Mouse (Mus musculus): ENCODE data around the gene Otop2. TPM values are rescaled to one million over a fixed set of nuclear protein-coding genes. Genes with fewer than 3 reads are reported as not detected.

The Otop2 gene
- total and polyA plus RNA-seq, 3 experiments: not detected

DNA sequence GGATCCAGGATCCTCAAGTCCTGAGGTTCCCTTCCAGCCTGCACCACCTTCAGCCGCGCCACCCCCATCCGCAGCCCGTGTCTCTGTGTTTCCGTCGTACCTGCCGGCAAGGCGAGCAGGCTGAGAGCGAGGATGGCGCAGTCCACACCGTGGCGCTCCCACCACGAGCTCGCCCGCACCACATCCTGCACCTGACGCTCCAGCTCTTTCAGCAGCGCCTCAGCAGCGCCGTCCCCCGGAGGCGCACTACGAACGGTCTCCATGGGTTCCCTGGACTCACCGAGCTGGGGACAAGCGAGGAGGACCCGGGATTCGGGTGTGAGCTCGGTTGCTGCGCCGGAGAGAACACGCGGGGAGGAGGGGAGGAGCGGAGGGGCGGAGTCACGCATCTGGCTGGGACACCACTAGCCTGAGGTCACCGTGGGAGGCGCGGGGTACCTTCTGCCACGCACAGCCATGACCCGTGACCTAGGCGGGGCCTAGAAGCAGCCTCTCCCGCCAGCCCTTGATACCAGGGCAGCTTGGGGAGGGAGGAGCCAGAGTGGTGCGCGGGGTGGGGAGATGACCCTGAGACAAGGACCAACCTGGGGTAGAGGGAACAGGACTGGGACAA lies 9.6 kb upstream of the Otop2 start, which contains the start of gene Fads6 (continued):
- TF ChIP-seq ZMIZ1 (IDR thresholded peaks at IDR 0.05; ENCODE audit: low read depth, low read length) (no peak), POLR2A (IDR thresholded peaks at IDR 0.05; ENCODE audit: control insufficient read depth in 1 of 2, insufficient read depth in 1 of 2, low read depth in 1 of 2, low read length in 2 of 2, poor library complexity in 1 of 2) (peak in 1 of 2 experiments; percentile 50; a peak in 1 of 4 replicates), RAD21 (IDR thresholded peaks at IDR 0.05; ENCODE audit: low read depth, low read length) (no peak; the same call in 1 of the 2 replicates)

DNA sequence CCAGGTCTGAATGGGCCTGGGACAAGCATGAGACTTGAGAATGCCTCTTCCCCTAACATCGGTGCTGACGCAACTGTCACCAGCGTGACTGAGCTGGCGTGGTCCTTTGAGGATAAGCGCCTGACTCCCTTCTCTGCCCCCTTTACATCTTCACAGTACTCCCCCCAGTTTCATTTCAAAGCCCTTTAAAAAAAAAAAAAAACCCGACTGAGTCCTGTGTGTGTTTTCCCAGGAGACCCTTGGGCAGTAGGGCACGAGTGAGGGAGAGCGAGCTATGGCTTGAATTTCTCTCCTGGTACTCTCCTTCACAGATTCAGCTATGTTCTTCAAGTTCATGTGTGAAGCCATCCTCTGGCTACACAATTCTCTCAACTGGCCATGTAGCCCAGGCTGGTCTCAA lies 8.8 kb upstream of the Otop2 start:
- Histone ChIP-seq H3K79me2 (ENCODE audit: control insufficient read depth, insufficient read depth, low read length, poor library complexity) (no peaks in the 10 kb centered on the region), H3K27ac (ENCODE audit: control insufficient read depth, low read depth, low read length) (no peak overlapping the region), H3K4me1 (ENCODE audit: control insufficient read depth in 1 of 2, insufficient read depth in 2 of 2, low read length in 2 of 2) (no peaks in the 10 kb centered on the region; a peak in 1 of 4 replicates), H3K36me3 (ENCODE audit: control insufficient read depth in 1 of 2, insufficient read depth in 2 of 2, low read length in 2 of 2) (no peaks in the 10 kb centered on the region), H3K27me3 (ENCODE audit: control insufficient read depth in 1 of 2, insufficient read depth in 2 of 2, low read length in 2 of 2) (0 out of 4 replicates have a peak, but pooled peaks cover 0 to 1% of the 10 kb centered on the region in 2 experiments), H3K9ac (ENCODE audit: control insufficient read depth, low read depth, low read length, poor library complexity, severe bottlenecking) (peak overlapping the region; percentile 54), H3K4me3 (ENCODE audit: control insufficient read depth in 1 of 2, insufficient read depth in 1 of 2, low read depth in 2 of 2, low read length in 2 of 2) (peak overlapping the region; percentile 63 to 72), H3K9me3 (replicated peaks; ENCODE audit: insufficient read depth, low read length) (no peaks in the 10 kb centered on the region)
- TF ChIP-seq CHD1 (IDR thresholded peaks at IDR 0.05; ENCODE audit: low read depth, low read length) (no peak), MAZ (IDR thresholded peaks at IDR 0.05; ENCODE audit: low read depth, low read length) (no peak), RAD21 (IDR thresholded peaks at IDR 0.05; ENCODE audit: low read depth, low read length) (no peak), E2F4 (IDR thresholded peaks at IDR 0.05; ENCODE audit: borderline replicate concordance, low read depth, low read length) (no peak), ZMIZ1 (IDR thresholded peaks at IDR 0.05; ENCODE audit: low read depth, low read length) (no peak), NELFE (IDR thresholded peaks at IDR 0.05; ENCODE audit: low read depth, low read length) (no peak), CHD2 (IDR thresholded peaks at IDR 0.05; ENCODE audit: low read length) (no peak), GABPA (IDR thresholded peaks at IDR 0.05; ENCODE audit: low read depth, low read length) (no peak), POLR2A (IDR thresholded peaks at IDR 0.05; ENCODE audit: control insufficient read depth in 1 of 2, insufficient read depth in 1 of 2, low read depth in 1 of 2, low read length in 2 of 2, poor library complexity in 1 of 2) (no peak), HCFC1 (IDR thresholded peaks at IDR 0.05; ENCODE audit: low read depth, low read length) (no peak), ZKSCAN1 (IDR thresholded peaks at IDR 0.05; ENCODE audit: low read depth, low read length) (no peak), TCF12 (IDR thresholded peaks at IDR 0.05; ENCODE audit: low read depth, low read length) (no peak), EP300 (IDR thresholded peaks at IDR 0.05; ENCODE audit: low read depth in 1 of 2, low read length in 2 of 2) (no peak), ELF1 (IDR thresholded peaks at IDR 0.05; ENCODE audit: low read depth, low read length) (no peak)
- no peak for DNase-seq (ENCODE audit: low read depth, low spot score)

DNA sequence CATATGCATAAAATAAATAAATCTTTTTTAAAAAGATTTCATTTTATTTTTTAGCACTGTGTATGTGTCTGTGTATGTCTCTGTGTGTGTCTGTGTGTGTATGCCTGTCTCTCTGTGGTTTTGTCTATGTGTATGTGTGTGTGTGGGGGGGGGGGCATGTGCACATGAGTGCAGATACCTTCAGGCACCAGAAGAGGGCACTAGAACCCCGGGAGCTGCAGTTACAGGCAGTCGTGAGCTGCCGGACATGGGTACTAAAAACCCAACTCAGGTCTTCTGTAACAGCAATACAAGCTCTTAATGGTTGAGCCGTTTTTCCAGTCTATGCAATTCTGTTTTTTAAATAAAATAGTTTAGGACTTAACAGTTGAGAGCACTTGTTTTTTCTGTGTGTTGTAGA lies 6.2 kb upstream of the Otop2 start:
- Histone ChIP-seq H3K4me1 (ENCODE audit: control insufficient read depth in 1 of 2, insufficient read depth in 2 of 2, low read length in 2 of 2) (no peaks in the 10 kb centered on the region; a peak in 1 of 4 replicates), H3K4me3 (ENCODE audit: control insufficient read depth in 1 of 2, insufficient read depth in 1 of 2, low read depth in 2 of 2, low read length in 2 of 2) (no peak overlapping the region), H3K9ac (ENCODE audit: control insufficient read depth, low read depth, low read length, poor library complexity, severe bottlenecking) (no peak overlapping the region), H3K27ac (ENCODE audit: control insufficient read depth, low read depth, low read length) (no peak overlapping the region), H3K36me3 (ENCODE audit: control insufficient read depth in 1 of 2, insufficient read depth in 2 of 2, low read length in 2 of 2) (no peaks in the 10 kb centered on the region), H3K9me3 (replicated peaks; ENCODE audit: insufficient read depth, low read length) (no peaks in the 10 kb centered on the region), H3K79me2 (ENCODE audit: control insufficient read depth, insufficient read depth, low read length, poor library complexity) (no peaks in the 10 kb centered on the region), H3K27me3 (ENCODE audit: control insufficient read depth in 1 of 2, insufficient read depth in 2 of 2, low read length in 2 of 2) (peaks cover 0 to 5% of the 10 kb centered on the region in 2 experiments; a peak in 1 of 4 replicates)
- peak; percentile 27 for DNase-seq (ENCODE audit: low read depth, low spot score)
- TF ChIP-seq NELFE (IDR thresholded peaks at IDR 0.05; ENCODE audit: low read depth, low read length) (no peak), SMC3 (IDR thresholded peaks at IDR 0.05; ENCODE audit: low read depth, low read length) (peak; percentile 26; the same call in 1 of the 2 replicates), RAD21 (IDR thresholded peaks at IDR 0.05; ENCODE audit: low read depth, low read length) (peak; percentile 7), ELF1 (IDR thresholded peaks at IDR 0.05; ENCODE audit: low read depth, low read length) (no peak), CHD2 (IDR thresholded peaks at IDR 0.05; ENCODE audit: low read length) (no peak), POLR2AphosphoS2 (IDR thresholded peaks at IDR 0.05; ENCODE audit: low read length) (no peak), USF1 (IDR thresholded peaks at IDR 0.05; ENCODE audit: low read depth, low read length) (no peak), POLR2AphosphoS5 (IDR thresholded peaks at IDR 0.05; ENCODE audit: borderline replicate concordance, low read depth, low read length) (no peak), MXI1 (IDR thresholded peaks at IDR 0.05; ENCODE audit: low read depth, low read length) (no peak), CTCF (IDR thresholded peaks at IDR 0.05 in 2 of 3, conservative IDR thresholded peaks at IDR 0.05 in 1 of 3; ENCODE audit: control insufficient read depth in 1 of 3, insufficient read depth in 1 of 3, low read depth in 2 of 3, low read length in 3 of 3, poor library complexity in 1 of 3, severe bottlenecking in 1 of 3) (peak in 2 of 3 experiments; percentile 42 to 54; a peak in 4 of 6 replicates)
